Mouse (Mus musculus): ENCODE data around the gene Rex1bd.
A peak's percentile ranks its signal among the peaks of the same experiment; 100 is the strongest.

The Rex1bd gene

GRCm38 (mm10) chr8:70506328-70507026 is at the start of gene Rex1bd:
TSS of gene Rex1bd (minus strand) at chr8:70506752.
- peak; percentile 96 for DNase-seq

DNA sequence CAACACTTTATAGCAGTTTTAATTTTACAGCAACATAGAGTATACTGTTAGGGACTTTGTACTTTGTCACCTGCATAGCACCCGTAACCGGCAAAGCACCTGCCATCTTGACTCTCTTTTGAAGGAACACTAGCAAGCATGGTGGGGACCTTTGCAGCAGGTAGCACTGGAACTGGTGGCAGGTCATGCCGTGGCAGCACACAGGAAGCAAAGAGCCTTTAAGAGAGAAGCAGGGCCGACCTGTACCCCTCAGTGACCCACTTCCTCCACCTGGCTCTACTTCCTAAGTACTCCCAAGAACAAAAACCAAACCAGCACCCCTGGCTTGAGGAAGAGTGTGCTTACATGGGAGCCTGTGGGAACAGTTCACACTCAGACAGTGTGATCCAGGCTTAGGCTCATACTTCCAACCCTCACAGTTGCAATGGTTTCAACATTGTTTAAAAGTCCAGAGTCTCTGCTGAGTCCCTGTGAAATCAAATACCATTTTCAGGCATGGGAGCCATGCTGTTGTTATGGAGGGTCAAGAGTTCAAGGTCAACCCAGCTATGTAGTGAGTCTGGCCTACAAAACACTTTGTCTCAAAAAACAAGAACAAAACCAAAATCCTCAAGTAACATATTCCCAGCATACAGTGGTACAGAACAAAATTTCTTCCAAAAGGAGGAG is 48.7 kb upstream of the Rex1bd start:
- no peak for DNase-seq

DNA sequence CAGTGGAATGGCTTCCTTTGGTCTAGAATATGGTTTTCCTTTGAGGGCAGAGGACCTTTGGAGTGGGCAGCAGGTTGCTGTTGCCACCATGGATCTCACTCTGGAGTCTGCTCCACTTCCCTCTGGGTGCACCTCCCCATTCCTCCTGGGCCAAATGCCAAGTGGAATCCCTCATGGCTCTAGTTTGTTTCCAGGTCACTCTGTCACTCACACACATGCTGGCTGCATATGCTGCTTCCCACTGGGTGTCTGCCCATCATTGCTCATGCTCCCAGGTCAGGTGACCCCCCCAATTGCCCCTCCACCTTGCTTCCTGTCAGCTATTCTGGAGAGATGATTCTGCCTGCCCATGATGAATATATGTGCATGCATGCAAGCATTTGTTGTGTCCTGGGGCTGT is 47.2 kb upstream of the Rex1bd start:
- peak; percentile 84 for DNase-seq

- no peak for DNase-seq
These were observed 46.3 kb upstream of the Rex1bd start for GRCm38 (mm10) chr8:70552836-70553235.

GRCm38 (mm10) chr8:70551558-70552161 is 45.1 kb upstream of the Rex1bd start:
- no peak for DNase-seq

DNA sequence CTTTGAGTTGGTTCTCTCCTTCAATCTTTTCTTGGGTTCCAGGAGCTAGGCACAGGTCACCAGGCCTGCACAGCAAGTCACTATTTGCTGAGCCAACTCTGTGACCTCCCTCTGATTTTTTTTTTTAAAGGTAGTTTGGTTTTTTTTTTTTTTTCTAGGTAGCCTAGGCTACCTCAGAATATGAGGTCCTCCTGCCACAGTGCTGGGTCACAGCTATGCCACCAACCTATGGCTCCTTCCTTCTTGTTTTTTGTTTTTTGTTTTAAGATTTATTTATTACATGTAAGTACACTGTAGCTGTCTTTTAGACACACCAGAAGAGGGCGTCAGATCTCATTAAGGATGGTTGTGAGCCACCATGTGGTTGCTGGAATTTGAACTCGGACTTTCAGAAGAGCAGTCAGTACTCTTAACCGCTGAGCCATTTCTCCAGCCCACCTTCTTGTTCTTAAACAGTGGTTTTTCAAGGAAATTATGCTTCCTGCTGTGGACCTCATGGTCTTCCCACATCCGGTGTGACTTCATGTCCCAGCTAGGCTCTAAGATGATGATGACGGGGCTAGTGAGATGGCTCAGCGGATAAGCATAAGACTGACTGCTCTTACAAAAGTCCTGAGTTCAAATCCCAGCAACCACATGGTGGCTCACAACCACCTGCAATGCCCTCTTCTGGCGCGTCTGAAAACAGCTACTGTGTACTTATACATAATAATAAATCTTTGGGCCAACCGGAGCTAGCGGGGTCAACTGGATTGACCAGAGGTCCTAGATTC is 43.0 kb upstream of the Rex1bd start:
- no peak for DNase-seq

- no peak for DNase-seq
These were observed 41.2 kb upstream of the Rex1bd start for GRCm38 (mm10) chr8:70547762-70548161.

- no peak for DNase-seq
These were observed 39.9 kb upstream of the Rex1bd start for GRCm38 (mm10) chr8:70546412-70546811.

- DNase-seq = peak; percentile 54
These were observed 37.7 kb upstream of the Rex1bd start for GRCm38 (mm10) chr8:70544200-70544687.

- DNase-seq = no peak
These were observed 34.5 kb upstream of the Rex1bd start for GRCm38 (mm10) chr8:70541081-70541480.

GRCm38 (mm10) chr8:70540507-70541071 is 34.0 kb upstream of the Rex1bd start:
- DNase-seq = peak; percentile 64

DNA sequence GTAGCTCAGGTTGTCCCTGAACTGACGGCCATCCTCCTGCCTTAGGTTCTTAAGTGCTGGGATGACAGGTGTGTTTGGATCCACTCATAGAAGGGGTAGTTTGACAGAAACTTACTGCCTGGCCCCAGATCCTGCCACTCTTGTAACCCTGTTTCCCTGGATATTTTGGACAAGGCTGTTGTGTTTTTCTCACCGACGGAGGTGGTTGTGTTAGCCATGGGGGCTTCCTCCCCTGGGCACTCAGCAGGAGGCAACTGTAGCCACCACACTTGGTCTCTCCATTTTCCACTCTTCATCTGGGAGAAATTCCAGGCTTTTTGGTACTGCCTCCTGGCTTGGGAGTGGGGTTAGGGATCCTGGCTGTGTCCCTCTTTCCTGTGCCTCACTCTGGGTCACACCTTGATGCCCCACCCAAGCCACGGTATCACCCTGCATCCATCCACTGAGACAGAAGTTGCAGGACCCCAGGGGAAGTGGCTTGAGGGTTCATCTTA is 33.5 kb upstream of the Rex1bd start:
- no peak for DNase-seq

- peak; percentile 100 for DNase-seq
These were observed 32.7 kb upstream of the Rex1bd start, which contains the start of gene Ell for GRCm38 (mm10) chr8:70539077-70539813. TSS of gene Ell (plus strand) at chr8:70539457.

DNA sequence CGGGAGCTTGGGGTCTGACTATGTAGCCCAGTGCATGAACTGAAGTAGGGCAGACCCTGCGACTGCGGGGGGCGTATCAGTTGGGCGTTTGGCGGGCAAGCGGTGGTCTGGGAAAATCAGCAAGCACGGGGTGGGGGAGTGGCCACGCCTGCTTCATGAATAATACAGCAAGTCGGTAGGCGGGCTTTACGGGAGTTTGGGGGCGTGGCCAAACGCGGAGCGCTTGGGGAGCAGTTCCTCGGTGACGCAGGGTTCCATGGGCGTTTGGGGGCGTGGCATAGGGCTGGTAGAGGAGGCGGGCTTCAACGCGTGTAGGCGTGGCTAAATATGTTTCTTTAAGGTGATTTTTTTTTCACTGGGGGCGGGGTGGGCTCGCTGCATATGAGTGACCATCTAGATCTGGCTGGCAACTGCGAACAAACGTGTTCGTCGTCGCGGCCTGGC is 32.1 kb upstream of the Rex1bd start:
- peak; percentile 100 for DNase-seq

- DNase-seq = peak; percentile 82
These were observed 31.6 kb upstream of the Rex1bd start for GRCm38 (mm10) chr8:70538024-70538579.

- DNase-seq = no peak
These were observed 29.1 kb upstream of the Rex1bd start for GRCm38 (mm10) chr8:70535701-70536100.

DNA sequence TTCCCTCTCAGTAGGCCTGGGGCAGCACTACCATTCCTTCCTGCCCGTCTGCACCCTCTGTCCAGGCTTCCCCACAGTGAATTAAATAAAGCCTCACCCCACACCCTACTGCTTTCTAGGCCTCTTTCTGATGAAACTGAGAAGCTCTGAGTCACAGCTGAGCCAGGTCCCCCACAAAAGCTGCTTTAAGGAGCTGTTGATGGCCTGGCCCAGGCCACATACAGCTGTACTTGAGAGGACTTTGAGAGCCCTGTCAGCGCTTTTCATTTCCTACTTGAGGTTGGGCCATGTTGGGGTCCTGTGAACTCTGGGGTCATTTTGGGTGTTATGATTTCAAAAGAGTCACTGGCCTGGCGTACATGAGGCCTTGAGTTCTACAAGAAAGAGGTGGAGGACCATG is 28.7 kb upstream of the Rex1bd start:
- DNase-seq = no peak

DNA sequence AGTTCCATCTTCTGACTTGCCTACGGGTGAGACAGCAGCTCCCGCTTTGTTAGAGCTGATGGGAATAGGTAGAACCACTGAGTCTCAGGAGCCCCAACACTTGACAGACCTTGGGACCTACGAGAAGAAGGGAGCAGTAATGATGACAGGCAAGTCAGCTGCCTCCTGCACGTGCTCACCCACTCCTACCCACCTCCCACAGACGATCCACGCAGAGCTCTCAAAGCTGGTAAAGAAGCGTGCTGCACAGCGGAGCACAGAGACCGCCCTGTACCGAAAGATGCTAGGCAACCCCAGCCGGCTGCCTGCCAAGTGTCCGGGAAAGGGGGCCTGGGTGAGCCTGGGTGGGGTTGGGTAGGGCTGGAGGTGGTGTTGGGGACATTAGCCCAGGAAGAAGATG is 27.7 kb upstream of the Rex1bd start:
- DNase-seq = no peak

DNA sequence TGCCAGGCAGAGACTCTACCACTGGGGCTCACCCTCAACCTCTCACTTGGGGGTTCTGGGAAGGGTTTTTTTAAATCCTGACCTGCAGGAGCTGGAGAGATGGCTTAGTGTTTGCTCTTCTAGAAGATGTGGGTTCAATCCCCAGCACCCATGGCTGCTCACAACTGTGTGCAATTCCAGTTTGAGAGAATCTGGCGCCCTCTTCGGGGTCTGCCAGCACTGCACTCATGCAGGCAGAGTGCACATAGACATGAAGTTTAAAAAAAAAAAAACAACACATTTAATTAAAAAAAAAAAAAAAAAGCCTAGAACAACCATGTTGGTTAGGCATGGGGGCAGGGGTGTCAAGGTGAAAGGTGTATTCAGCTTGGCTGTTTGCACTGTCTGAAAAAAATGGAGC is 23.8 kb upstream of the Rex1bd start:
- DNase-seq = no peak

GRCm38 (mm10) chr8:70529741-70530161 is 23.2 kb upstream of the Rex1bd start:
- DNase-seq = no peak

- DNase-seq = no peak
These were observed 22.7 kb upstream of the Rex1bd start for GRCm38 (mm10) chr8:70529299-70529698.

All from kidney, postnatal 14 days (tissue).